Mouse (Mus musculus) retina, embryonic 14.5 days (tissue): ENCODE measurements around the gene Ptrhd1.
A peak's percentile ranks its signal among the peaks of the same experiment; 100 is the strongest.

Experiments used
- DNase-seq: peaks from one replicate; pipeline ENCODE4 v3.0.0-alpha.2; 2015; ENCODE audit warnings: low spot score

The Ptrhd1 gene

GRCm38 (mm10) chr12:4245742-4246141 lies 11.9 kb downstream of the Ptrhd1 start:
- no peak for DNase-seq

- DNase-seq = no peak
Measured at GRCm38 (mm10) chr12:4249786-4250185, 16.0 kb downstream of the Ptrhd1 start.

GRCm38 (mm10) chr12:4252742-4253655 lies 19.2 kb downstream of the Ptrhd1 start:
- DNase-seq = no peak

GRCm38 (mm10) chr12:4267765-4268164 lies 33.9 kb downstream of the Ptrhd1 start:
- DNase-seq = no peak

- no peak for DNase-seq
Measured at GRCm38 (mm10) chr12:4271078-4271477, 37.3 kb downstream of the Ptrhd1 start.

- DNase-seq = no peak
Measured at GRCm38 (mm10) chr12:4278978-4279755, 45.3 kb downstream of the Ptrhd1 start.

- DNase-seq = no peak
Measured at GRCm38 (mm10) chr12:4279878-4280277, 46.1 kb downstream of the Ptrhd1 start.

GRCm38 (mm10) chr12:4285186-4285585 lies 51.4 kb downstream of the Ptrhd1 start:
- DNase-seq = peak; percentile 11
